Mouse (Mus musculus): ENCODE results near the gene Mtfr1l. TPM values are rescaled to one million over a fixed set of nuclear protein-coding genes. Genes with fewer than 3 reads are reported as not detected.

Mtfr1l gene
- polyA plus RNA-seq, 1 experiment from 2014 or later, result 53.7 TPM

GRCm38 (mm10) chr4:134555956-134556580 is 20.9 kb upstream of the Mtfr1l start:
- no peak for DNase-seq

GRCm38 (mm10) chr4:134553631-134554030 is 18.4 kb upstream of the Mtfr1l start:
- no peak for DNase-seq
- Histone ChIP-seq H3K27me3 (peaks cover 14% of the 10 kb centered on the region), H3K27ac (no peak overlapping the region), H3K4me2 (no peak overlapping the region), H3K9me3 (replicated peaks) (peaks cover 6% of the 10 kb centered on the region), H3K4me3 (replicated peaks) (no peak overlapping the region), H3K9ac (no peak overlapping the region), H3K36me3 (peaks cover 12% of the 10 kb centered on the region), H3K4me1 (replicated peaks) (peaks cover 31% of the 10 kb centered on the region)
- 81% methylated on average over 1 of the region's 1 CpGs for WGBS (ENCODE audit: insufficient replicate concordance)
- no peak for ATAC-seq (ENCODE audit: low read depth)

More at GRCm38 (mm10) chr4:134555956-134556580, 20.9 kb upstream of the Mtfr1l start:
- H3K9me3 ChIP-seq (replicated peaks), result no peaks in the 10 kb centered on the region
- H3K9ac ChIP-seq, result no peak overlapping the region
- no peak overlapping the region for H3K27ac ChIP-seq
- H3K4me2 ChIP-seq, result no peak overlapping the region
- peaks cover 11% of the 10 kb centered on the region for H3K27me3 ChIP-seq
- H3K36me3 ChIP-seq, result no peaks in the 10 kb centered on the region
- 51% methylated on average over 8 of the region's 8 CpGs for WGBS (ENCODE audit: insufficient replicate concordance)
- ATAC-seq (ENCODE audit: low read depth), result no peak
- no peak overlapping the region for H3K4me3 ChIP-seq (replicated peaks)
- H3K4me1 ChIP-seq (replicated peaks), result peaks cover 21% of the 10 kb centered on the region

GRCm38 (mm10) chr4:134551494-134552316 is 16.5 kb upstream of the Mtfr1l start, which contains the start of gene Selenon:
TSS of gene Selenon (minus strand) at chr4:134552166.
- WGBS (ENCODE audit: insufficient replicate concordance), result 1% methylated on average over 43 of the region's 67 CpGs
- DNase-seq, result no peak
- H3K9ac ChIP-seq, result peak within 1 kb of the TSS; percentile 75
- H3K27me3 ChIP-seq, result peaks cover 14% of the 10 kb centered on the region
- H3K27ac ChIP-seq, result no peak within 1 kb of the TSS
- ATAC-seq (ENCODE audit: low read depth), result peak; percentile 73
- H3K9me3 ChIP-seq (replicated peaks), result peaks cover 6% of the 10 kb centered on the region
- peak within 1 kb of the TSS; percentile 84 for H3K4me2 ChIP-seq
- peaks cover 12% of the 10 kb centered on the region for H3K36me3 ChIP-seq
- H3K4me3 ChIP-seq (replicated peaks), result peak within 1 kb of the TSS; percentile 70
- peaks cover 40% of the 10 kb centered on the region for H3K4me1 ChIP-seq (replicated peaks)

- no peak for ATAC-seq (ENCODE audit: low read depth)
Measured at GRCm38 (mm10) chr4:134549899-134550298, 14.7 kb upstream of the Mtfr1l start.

GRCm38 (mm10) chr4:134548169-134548938 is 13.2 kb upstream of the Mtfr1l start:
- ATAC-seq (ENCODE audit: low read depth) (peak; percentile 29; the same call in 1 of the 2 replicates), DNase-seq (no peak)
- Histone ChIP-seq H3K9ac (0 out of 2 replicates have a peak overlapping the region, but pooled peaks have one; percentile 14), H3K27me3 (peaks cover 14% of the 10 kb centered on the region), H3K9me3 (replicated peaks) (peaks cover 6% of the 10 kb centered on the region), H3K4me2 (0 out of 2 replicates have a peak overlapping the region, but pooled peaks have one; percentile 3), H3K4me3 (replicated peaks) (no peak overlapping the region), H3K4me1 (replicated peaks) (peaks cover 42% of the 10 kb centered on the region), H3K27ac (peak overlapping the region; percentile 51; the same call in 1 of the 2 replicates), H3K36me3 (peaks cover 26% of the 10 kb centered on the region)
- WGBS (ENCODE audit: insufficient replicate concordance), result 39% methylated on average over 18 of the region's 18 CpGs

More at GRCm38 (mm10) chr4:134549899-134550298, 14.7 kb upstream of the Mtfr1l start:
- H3K4me2 ChIP-seq, result no peak overlapping the region
- peaks cover 6% of the 10 kb centered on the region for H3K9me3 ChIP-seq (replicated peaks)
- H3K4me3 ChIP-seq (replicated peaks), result no peak overlapping the region
- H3K4me1 ChIP-seq (replicated peaks), result peaks cover 42% of the 10 kb centered on the region
- H3K36me3 ChIP-seq, result peaks cover 18% of the 10 kb centered on the region
- WGBS (ENCODE audit: insufficient replicate concordance), result 91% methylated on average over 8 of the region's 8 CpGs
- no peak for DNase-seq
- H3K27ac ChIP-seq, result no peak overlapping the region
- H3K9ac ChIP-seq, result no peak overlapping the region
- H3K27me3 ChIP-seq, result peaks cover 14% of the 10 kb centered on the region

- Histone ChIP-seq H3K36me3 (peaks cover 31% of the 10 kb centered on the region), H3K9ac (no peak overlapping the region)
Measured at GRCm38 (mm10) chr4:134546814-134547705, 11.9 kb upstream of the Mtfr1l start.

GRCm38 (mm10) chr4:134543261-134543660 is 8.1 kb upstream of the Mtfr1l start:
- no peak overlapping the region for H3K9ac ChIP-seq
- 5% methylated on average over 5 of the region's 5 CpGs for WGBS (ENCODE audit: insufficient replicate concordance)
- peak; percentile 60 for ATAC-seq (ENCODE audit: low read depth)

More at GRCm38 (mm10) chr4:134546814-134547705, 11.9 kb upstream of the Mtfr1l start:
- no peak overlapping the region for H3K4me3 ChIP-seq (replicated peaks)
- H3K9me3 ChIP-seq (replicated peaks), result peaks cover 6% of the 10 kb centered on the region
- H3K27me3 ChIP-seq, result peaks cover 13% of the 10 kb centered on the region
- no peak overlapping the region for H3K4me2 ChIP-seq
- ATAC-seq (ENCODE audit: low read depth), result no peak
- no peak overlapping the region for H3K27ac ChIP-seq
- WGBS (ENCODE audit: insufficient replicate concordance), result 76% methylated on average over 9 of the region's 9 CpGs
- peaks cover 36% of the 10 kb centered on the region for H3K4me1 ChIP-seq (replicated peaks)
- no peak for DNase-seq

GRCm38 (mm10) chr4:134542726-134543125 is 7.5 kb upstream of the Mtfr1l start:
- peaks cover 11% of the 10 kb centered on the region for H3K4me1 ChIP-seq (replicated peaks)
- DNase-seq (no peak), ATAC-seq (ENCODE audit: low read depth) (no peak)
- no peaks in the 10 kb centered on the region for H3K9me3 ChIP-seq (replicated peaks)
- H3K4me2 ChIP-seq, result no peak overlapping the region
- no peak overlapping the region for H3K27ac ChIP-seq
- peaks cover 26% of the 10 kb centered on the region for H3K36me3 ChIP-seq
- 78% methylated on average over 9 of the region's 9 CpGs for WGBS (ENCODE audit: insufficient replicate concordance)
- no peak overlapping the region for H3K9ac ChIP-seq
- no peak overlapping the region for H3K4me3 ChIP-seq (replicated peaks)
- H3K27me3 ChIP-seq, result no peaks in the 10 kb centered on the region

More at GRCm38 (mm10) chr4:134543261-134543660, 8.1 kb upstream of the Mtfr1l start:
- H3K27ac ChIP-seq, result no peak overlapping the region
- H3K27me3 ChIP-seq, result no peaks in the 10 kb centered on the region
- H3K9me3 ChIP-seq (replicated peaks), result no peaks in the 10 kb centered on the region
- DNase-seq, result peak; percentile 80
- no peak overlapping the region for H3K4me2 ChIP-seq
- H3K4me1 ChIP-seq (replicated peaks), result peaks cover 16% of the 10 kb centered on the region
- peaks cover 26% of the 10 kb centered on the region for H3K36me3 ChIP-seq
- no peak overlapping the region for H3K4me3 ChIP-seq (replicated peaks)

- H3K27me3 ChIP-seq, result no peaks in the 10 kb centered on the region
- 78% methylated on average over 10 of the region's 10 CpGs for WGBS (ENCODE audit: insufficient replicate concordance)
- ATAC-seq (ENCODE audit: low read depth) (no peak), DNase-seq (no peak)
- H3K4me2 ChIP-seq, result no peak overlapping the region
- peaks cover 13% of the 10 kb centered on the region for H3K36me3 ChIP-seq
- no peak overlapping the region for H3K27ac ChIP-seq
- peaks cover 12% of the 10 kb centered on the region for H3K4me1 ChIP-seq (replicated peaks)
- H3K9me3 ChIP-seq (replicated peaks), result no peaks in the 10 kb centered on the region
- H3K4me3 ChIP-seq (replicated peaks), result no peak overlapping the region
- no peak overlapping the region for H3K9ac ChIP-seq
Measured at GRCm38 (mm10) chr4:134538997-134539580, 3.9 kb upstream of the Mtfr1l start.

GRCm38 (mm10) chr4:134535787-134536151 is 582 bp upstream of the Mtfr1l start:
- Histone ChIP-seq H3K9ac (peak overlapping the region; percentile 75), H3K4me3 (replicated peaks) (peak overlapping the region; percentile 98), H3K4me1 (replicated peaks) (peaks cover 37% of the 10 kb centered on the region), H3K4me2 (peak overlapping the region; percentile 100), H3K36me3 (peaks cover 16% of the 10 kb centered on the region), H3K27ac (peak overlapping the region; percentile 39; the same call in 1 of the 2 replicates), H3K27me3 (no peaks in the 10 kb centered on the region), H3K9me3 (replicated peaks) (no peaks in the 10 kb centered on the region)
- ATAC-seq (ENCODE audit: low read depth) (no peak), DNase-seq (no peak)
- WGBS (ENCODE audit: insufficient replicate concordance), result 20% methylated on average over 8 of the region's 8 CpGs

All from liver, embryonic 13.5 days (tissue).